Mouse (Mus musculus): Measurements from ENCODE around the gene Cecr2.
A peak's percentile ranks its signal among the peaks of the same experiment; 100 is the strongest.
"Not testable (repeated sequence)": the region's sequence is repeated elsewhere in the genome, so short reads cannot be mapped to it uniquely, and the experiment has no call there.

The Cecr2 gene

GRCm38 (mm10) chr6:120773763-120774162 is 107.6 kb downstream of the Cecr2 start:
- DNase-seq = no peak

- DNase-seq = no peak
Observed at GRCm38 (mm10) chr6:120776286-120776685, 110.1 kb downstream of the Cecr2 start.

GRCm38 (mm10) chr6:120777533-120777932 is 111.4 kb downstream of the Cecr2 start:
- DNase-seq = no peak

GRCm38 (mm10) chr6:120778226-120778625 is 112.1 kb downstream of the Cecr2 start:
- DNase-seq = peak; percentile 25 to 53

GRCm38 (mm10) chr6:120782948-120783347 is 116.8 kb downstream of the Cecr2 start:
- no peak for DNase-seq

GRCm38 (mm10) chr6:120784351-120784750 is 118.2 kb downstream of the Cecr2 start:
- DNase-seq = no peak

- no peak for DNase-seq
Observed at GRCm38 (mm10) chr6:120788068-120788607, 122.0 kb downstream of the Cecr2 start.

- no peak for DNase-seq
Observed at GRCm38 (mm10) chr6:120788904-120789303, 122.7 kb downstream of the Cecr2 start.

- no peak for DNase-seq
Observed at GRCm38 (mm10) chr6:120790153-120790552, 124.0 kb downstream of the Cecr2 start.

- DNase-seq = no peak
Observed at GRCm38 (mm10) chr6:120790717-120791116, 124.5 kb downstream of the Cecr2 start.

GRCm38 (mm10) chr6:120792947-120793346 is 126.8 kb downstream of the Cecr2 start:
- DNase-seq = no peak

- DNase-seq = no peak
Observed at GRCm38 (mm10) chr6:120795422-120796086, 129.4 kb downstream of the Cecr2 start.

- no peak for DNase-seq
Observed at GRCm38 (mm10) chr6:120796111-120796510, 129.9 kb downstream of the Cecr2 start.

- no peak for DNase-seq
Observed at GRCm38 (mm10) chr6:120798019-120798418, 131.8 kb downstream of the Cecr2 start.

GRCm38 (mm10) chr6:120798905-120799304 is 132.7 kb downstream of the Cecr2 start:
- no peak for DNase-seq

- DNase-seq = no peak
Observed at GRCm38 (mm10) chr6:120799581-120800041, 133.4 kb downstream of the Cecr2 start.

- DNase-seq = no peak
Observed at GRCm38 (mm10) chr6:120806999-120807737, 141.0 kb downstream of the Cecr2 start.

GRCm38 (mm10) chr6:120807738-120808081 is 141.5 kb downstream of the Cecr2 start:
- no peak for DNase-seq

- not testable (repeated sequence) for DNase-seq
Observed at GRCm38 (mm10) chr6:120811999-120812398, 145.8 kb downstream of the Cecr2 start.

- peak; percentile 36 to 64 for DNase-seq
Observed at GRCm38 (mm10) chr6:120819294-120819693, 153.1 kb downstream of the Cecr2 start.

GRCm38 (mm10) chr6:120820144-120820543 is 154.0 kb downstream of the Cecr2 start:
- DNase-seq = peak; percentile 59 to 73

All from kidney, postnatal 25 days (tissue).